ENCODE assay signal across 10 mouse cellular contexts in genomic region chr16:11071176-11071575, GRCm38 (mm10). TPM values are rescaled to one million over a fixed set of nuclear protein-coding genes. Genes with fewer than 3 reads are reported as not detected.
DNase-seq lines count a peak whose midpoint lies in the region; TF ChIP-seq lines count a peak whose summit lies in the region.
"Had no signal": no experiment of that assay in that cellular context is flagged by ENCODE, and none has a peak within 500 bp of the region (broad histone marks: within the 10 kb centered on the region; RNA-seq: fewer than 3 reads in every experiment).

No protein-coding gene starts in this region.

- no peak for TF ChIP-seq POLR2A in spleen, adult 2 months (IDR thresholded peaks at IDR 0.05; ENCODE audit: low read depth, low read length)

- DNase-seq in heart, postnatal 14 days, result peak; percentile 42 to 66
- no peak for DNase-seq in heart, postnatal 25 days (ENCODE audit: low spot score)
- no peak for DNase-seq in spleen, adult 2 months (ENCODE audit: low read depth in 1 of 2, low spot score in 2 of 2)
- no peak for DNase-seq in spleen, postnatal 10 days (ENCODE audit: low spot score in 2 of 2)
- DNase-seq in cerebellum, adult 9-11 months, result peak; percentile 93
- no peak for DNase-seq in ovary, adult 18-20 months (ENCODE audit: low spot score)
- DNase-seq in layer of hippocampus, adult 9-11 months, result no peak

- H3K27me3 ChIP-seq in spleen, adult 2 months (ENCODE audit: control insufficient read depth, insufficient read depth, low read length), result no peaks in the 10 kb centered on the region
- H3K27me3 ChIP-seq: embryonic facial prominence, embryonic 15.5 days; neural tube, embryonic 15.5 days had no signal

- H3K4me1 ChIP-seq in spleen, adult 2 months (ENCODE audit: control insufficient read depth, insufficient read depth, insufficient read length), result peaks cover 46% of the 10 kb centered on the region

- WGBS in spleen, adult 2 months, result 68% methylated on average over 5 of the region's 5 CpGs

- peak overlapping the region; percentile 88 for H3K27ac ChIP-seq in spleen, adult 2 months (ENCODE audit: insufficient read depth, low read length)
- H3K27ac ChIP-seq: embryonic facial prominence, embryonic 15.5 days; liver, embryonic 12.5 days; neural tube, embryonic 15.5 days had no signal

- no peak for TF ChIP-seq CTCF in spleen, adult 2 months (IDR thresholded peaks at IDR 0.05; ENCODE audit: extremely low read depth, insufficient read depth, insufficient read length, insufficient replicate concordance)

- peaks cover 37% of the 10 kb centered on the region for H3K36me3 ChIP-seq in spleen, adult 2 months (ENCODE audit: control insufficient read depth, insufficient read depth, low read length)

- no peak overlapping the region for H3K4me3 ChIP-seq in spleen, adult 2 months (ENCODE audit: extremely low read depth, insufficient read depth, insufficient read length)
- H3K4me3 ChIP-seq: embryonic facial prominence, embryonic 15.5 days; liver, embryonic 12.5 days; neural tube, embryonic 15.5 days had no signal

- intact Hi-C loops in heart, postnatal 14 days (cut with DNase I), result loop anchor here (2.0 kb wide), 1 partner anchor 14 kb away; no protein-coding TSS in a partner anchor
- intact Hi-C loops in heart, postnatal 25 days (cut with DNase I), result loop anchor here (5.0 kb wide), 1 partner anchor 61 kb away; the partner anchor contains the start of gene Txndc11

RNA-seq across cellular contexts. Expression of gene Litaf, which starts 5.2 kb away (rescaled TPM):
- 10 to 100 TPM; 29.5 to 30.6 TPM for total RNA-seq in heart, postnatal 14 days (2021)
- 10 to 100 TPM; 21.7 to 24.2 TPM for total RNA-seq in heart, postnatal 25 days (2021)
- polyA plus RNA-seq in spleen, adult 2 months (2012; rRNA removed), result 115 and 171 TPM in 2 replicates

RNA-seq across cellular contexts. Expression of gene Snn, which starts 10.4 kb away (rescaled TPM):
- 10 to 100 TPM; 33.5 to 37.4 TPM for total RNA-seq in heart, postnatal 14 days (2021)
- total RNA-seq in heart, postnatal 25 days (2021), result 10 to 100 TPM; 28.3 to 33.3 TPM
- 129 and 155 TPM in 2 replicates for polyA plus RNA-seq in spleen, adult 2 months (2012; rRNA removed)

Comparison
In these comparisons a context has a peak if more than half of its experiments do, and no peak if none do; other contexts are left out.
1. DNase-seq: peak in heart, postnatal 14 days (2 of 2) and cerebellum, adult 9-11 months (single experiment); none in heart, postnatal 25 days (single experiment), spleen, adult 2 months (0 of 2), spleen, postnatal 10 days (0 of 2), ovary, adult 18-20 months (single experiment) and layer of hippocampus, adult 9-11 months (single experiment).